Mouse (Mus musculus) lung, adult 2 months (tissue): ENCODE data around the gene Ryk.

ENCODE experiments used
- CTCF ChIP-seq: fragments of 200-500 bp; IDR thresholded peaks from 2 replicates; pipeline ENCODE4 v1.5.1; 2011; ENCODE audit warnings: mild to moderate bottlenecking, low read length, control low read depth; ENCODE audit not compliant: insufficient read depth
- POLR2A ChIP-seq: fragments of 200-500 bp; IDR thresholded peaks from 2 replicates; pipeline ENCODE4 v1.6.1; 2011; ENCODE audit warnings: low read depth, mild to moderate bottlenecking, control low read depth, low read length, borderline replicate concordance; ENCODE audit errors: extremely low read depth

DNA sequence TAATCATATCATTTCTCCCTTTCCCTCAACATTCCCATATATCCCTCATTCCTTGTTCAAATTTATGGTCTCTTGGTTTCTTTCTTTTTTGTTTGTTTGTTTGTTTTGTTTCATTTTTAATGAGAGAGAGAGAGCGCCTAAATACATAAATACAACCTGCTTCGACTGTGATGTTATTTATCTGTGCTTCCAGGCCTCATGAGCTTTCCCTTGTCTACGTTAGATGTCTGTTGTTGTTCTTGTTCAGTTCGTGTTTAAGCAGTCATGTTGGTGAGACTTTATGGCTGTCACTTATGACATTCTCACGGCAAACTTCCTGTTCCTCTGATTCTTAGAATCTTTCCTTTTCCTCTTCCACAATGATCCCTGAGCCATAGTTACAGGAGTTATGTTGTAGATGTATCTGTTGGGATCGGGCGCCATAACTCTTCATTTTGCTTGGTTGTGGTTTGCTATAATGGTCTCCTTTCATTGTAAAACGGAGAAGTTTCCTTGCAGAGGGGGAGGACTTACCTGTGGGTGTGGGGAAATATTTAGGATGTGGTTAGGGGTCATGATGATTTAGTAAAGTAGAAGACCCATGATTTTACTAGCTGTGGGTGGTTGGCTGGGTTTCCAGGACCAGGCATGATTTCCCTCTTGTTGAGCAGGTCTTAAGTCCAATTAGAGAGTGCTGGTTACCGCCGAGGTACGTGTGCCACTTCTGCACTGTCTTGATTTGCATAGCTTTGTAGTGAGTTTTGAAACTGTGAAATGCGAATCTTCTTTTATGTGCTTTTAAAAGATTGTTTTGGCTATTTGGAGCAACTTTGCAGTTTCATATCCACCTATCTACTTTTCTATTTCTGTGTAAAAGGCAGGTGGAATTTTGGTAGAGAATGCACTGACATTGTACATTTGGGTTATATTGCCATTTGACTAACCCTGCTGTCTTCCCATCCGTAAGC is 17.6 kb downstream of the Ryk start:
- TF ChIP-seq POLR2A (no peak), CTCF (no peak)
